Mouse (Mus musculus): ENCODE results near the gene Evx2. TPM values are rescaled to one million over a fixed set of nuclear protein-coding genes. Genes with fewer than 3 reads are reported as not detected.

Gene Evx2
- polyA plus RNA-seq, 1 experiment from 2014 or later: 0.31 TPM

- no peak overlapping the region for H3K27ac ChIP-seq
- H3K9me3 ChIP-seq: no peaks in the 10 kb centered on the region
- H3K4me3 ChIP-seq: no peak overlapping the region
- H3K4me1 ChIP-seq: peaks cover 7% of the 10 kb centered on the region
- no peak overlapping the region for H3K9ac ChIP-seq
- WGBS: 2% methylated on average over 36 of the region's 36 CpGs
- H3K27me3 ChIP-seq (replicated peaks): peaks cover 94% of the 10 kb centered on the region
- no peaks in the 10 kb centered on the region for H3K36me3 ChIP-seq (replicated peaks)
- H3K4me2 ChIP-seq: no peak overlapping the region
- ATAC-seq (replicated peaks): no peak
These were observed 8.0 kb upstream of the Evx2 start for GRCm38 (mm10) chr2:74667191-74667841.

DNA sequence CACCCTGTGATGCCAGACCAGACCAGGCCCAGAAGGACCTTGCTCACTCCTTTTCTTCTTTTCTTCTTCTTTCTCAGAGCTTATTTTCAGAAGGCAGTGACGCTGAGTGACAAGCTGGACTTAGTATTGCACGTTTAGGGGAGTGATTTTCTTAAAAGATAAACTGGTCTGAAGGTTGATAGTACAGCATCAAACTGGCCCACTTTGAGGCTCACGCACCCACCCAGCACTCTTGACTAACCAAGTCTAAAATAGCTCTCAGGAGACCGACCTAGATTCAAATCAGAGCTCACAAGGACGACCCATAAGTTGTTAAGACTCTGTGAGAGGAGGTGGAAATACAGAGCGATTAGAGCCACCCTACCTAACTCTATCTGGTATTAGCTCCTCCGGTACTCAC, 7.1 kb upstream of the Evx2 start:
- no peak overlapping the region for H3K4me3 ChIP-seq

GRCm38 (mm10) chr2:74663291-74663925, 4.1 kb upstream of the Evx2 start:
- 6% methylated on average over 18 of the region's 18 CpGs for WGBS
- ATAC-seq (replicated peaks): no peak

More for the DNA sequence above, 7.1 kb upstream of the Evx2 start:
- Histone ChIP-seq H3K4me1 (peaks cover 10% of the 10 kb centered on the region), H3K4me2 (no peak overlapping the region), H3K9me3 (no peaks in the 10 kb centered on the region), H3K36me3 (replicated peaks) (no peaks in the 10 kb centered on the region), H3K27ac (no peak overlapping the region), H3K27me3 (replicated peaks) (peaks cover 94% of the 10 kb centered on the region), H3K9ac (no peak overlapping the region)
- 3% methylated on average over 7 of the region's 7 CpGs for WGBS
- ATAC-seq (replicated peaks): no peak

GRCm38 (mm10) chr2:74661685-74662084, 2.3 kb upstream of the Evx2 start:
- Histone ChIP-seq H3K27ac (no peak overlapping the region), H3K9ac (no peak overlapping the region), H3K9me3 (no peaks in the 10 kb centered on the region), H3K4me1 (0 out of 2 replicates have a peak, but pooled peaks cover 7% of the 10 kb centered on the region), H3K36me3 (replicated peaks) (no peaks in the 10 kb centered on the region), H3K4me2 (peak overlapping the region; percentile 36), H3K27me3 (replicated peaks) (peaks cover 70% of the 10 kb centered on the region), H3K4me3 (0 out of 2 replicates have a peak overlapping the region, but pooled peaks have one; percentile 4)
- ATAC-seq (replicated peaks): peak; percentile 63
- WGBS: under 1% methylated on average over 14 of the region's 14 CpGs

More at GRCm38 (mm10) chr2:74663291-74663925, 4.1 kb upstream of the Evx2 start:
- H3K4me2 ChIP-seq: no peak overlapping the region
- H3K36me3 ChIP-seq (replicated peaks): no peaks in the 10 kb centered on the region
- H3K9me3 ChIP-seq: no peaks in the 10 kb centered on the region
- H3K27me3 ChIP-seq (replicated peaks): peaks cover 83% of the 10 kb centered on the region
- H3K4me1 ChIP-seq: peaks cover 11% of the 10 kb centered on the region
- H3K27ac ChIP-seq: no peak overlapping the region
- H3K9ac ChIP-seq: no peak overlapping the region
- no peak overlapping the region for H3K4me3 ChIP-seq

- no peak overlapping the region for H3K4me3 ChIP-seq
These were observed 1.3 kb upstream of the Evx2 start for GRCm38 (mm10) chr2:74660421-74661375.

DNA sequence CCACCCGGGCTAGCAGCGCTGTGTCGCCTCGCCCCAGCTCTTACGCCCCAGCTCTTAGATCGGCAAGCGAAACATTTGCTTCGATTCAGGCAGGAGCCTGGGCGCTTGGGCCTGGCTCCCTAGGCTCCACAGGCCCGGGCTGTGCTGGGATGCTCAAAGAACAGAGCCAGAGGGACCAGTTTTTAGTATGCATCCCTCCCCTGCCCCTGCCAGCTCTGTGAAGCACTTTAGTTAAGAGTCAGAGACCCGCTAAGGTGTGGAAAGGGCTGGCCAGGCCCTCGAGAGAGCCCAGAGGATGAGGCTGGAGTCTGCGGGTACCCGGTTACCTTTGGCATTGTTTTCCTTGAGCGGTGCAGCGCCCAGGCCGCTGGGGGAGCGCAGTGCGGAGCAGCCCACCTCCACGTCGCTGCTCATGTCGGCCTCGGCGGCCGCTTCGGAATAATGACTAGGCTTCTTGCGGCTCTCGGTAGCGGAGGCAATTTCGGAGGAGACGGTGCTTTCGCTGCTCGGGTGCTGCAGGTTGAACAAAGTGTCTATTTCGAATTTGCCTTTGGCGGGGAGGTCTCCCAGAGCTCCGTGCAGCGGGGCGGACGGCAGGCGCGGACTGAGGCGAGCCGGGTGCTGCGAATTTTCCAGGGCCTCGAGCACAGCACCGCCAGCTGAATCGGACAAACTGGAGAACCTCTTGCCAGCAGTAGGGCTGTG, 538 bp downstream of the Evx2 start:
- no peak overlapping the region for H3K27ac ChIP-seq
- no peak for ATAC-seq (replicated peaks)
- H3K27me3 ChIP-seq (replicated peaks): peaks cover 63% of the 10 kb centered on the region
- no peak overlapping the region for H3K9ac ChIP-seq
- H3K9me3 ChIP-seq: no peaks in the 10 kb centered on the region
- WGBS: under 1% methylated on average over 47 of the region's 47 CpGs
- H3K4me2 ChIP-seq: no peak overlapping the region
- no peaks in the 10 kb centered on the region for H3K36me3 ChIP-seq (replicated peaks)
- H3K4me1 ChIP-seq: peaks cover 16% of the 10 kb centered on the region
- H3K4me3 ChIP-seq: 0 out of 2 replicates have a peak overlapping the region, but pooled peaks have one; percentile 4

More at GRCm38 (mm10) chr2:74660421-74661375, 1.3 kb upstream of the Evx2 start:
- H3K9me3 ChIP-seq: no peaks in the 10 kb centered on the region
- H3K27ac ChIP-seq: no peak overlapping the region
- no peak overlapping the region for H3K9ac ChIP-seq
- H3K4me1 ChIP-seq: peaks cover 12% of the 10 kb centered on the region
- H3K27me3 ChIP-seq (replicated peaks): peaks cover 62% of the 10 kb centered on the region
- 4% methylated on average over 30 of the region's 30 CpGs for WGBS
- no peaks in the 10 kb centered on the region for H3K36me3 ChIP-seq (replicated peaks)
- no peak overlapping the region for H3K4me2 ChIP-seq
- 0 out of 2 replicates have a peak, but pooled peaks have one; percentile 33 for ATAC-seq (replicated peaks)

- Histone ChIP-seq H3K4me3 (0 out of 2 replicates have a peak overlapping the region, but pooled peaks have one; percentile 3), H3K9ac (no peak overlapping the region), H3K4me2 (no peak overlapping the region), H3K4me1 (peaks cover 16% of the 10 kb centered on the region), H3K9me3 (no peaks in the 10 kb centered on the region), H3K27me3 (replicated peaks) (peaks cover 58% of the 10 kb centered on the region), H3K27ac (no peak overlapping the region), H3K36me3 (replicated peaks) (no peaks in the 10 kb centered on the region)
- WGBS: 1% methylated on average over 15 of the region's 15 CpGs
- no peak for ATAC-seq (replicated peaks)
These were observed 1.2 kb downstream of the Evx2 start for GRCm38 (mm10) chr2:74658024-74658666.

DNA sequence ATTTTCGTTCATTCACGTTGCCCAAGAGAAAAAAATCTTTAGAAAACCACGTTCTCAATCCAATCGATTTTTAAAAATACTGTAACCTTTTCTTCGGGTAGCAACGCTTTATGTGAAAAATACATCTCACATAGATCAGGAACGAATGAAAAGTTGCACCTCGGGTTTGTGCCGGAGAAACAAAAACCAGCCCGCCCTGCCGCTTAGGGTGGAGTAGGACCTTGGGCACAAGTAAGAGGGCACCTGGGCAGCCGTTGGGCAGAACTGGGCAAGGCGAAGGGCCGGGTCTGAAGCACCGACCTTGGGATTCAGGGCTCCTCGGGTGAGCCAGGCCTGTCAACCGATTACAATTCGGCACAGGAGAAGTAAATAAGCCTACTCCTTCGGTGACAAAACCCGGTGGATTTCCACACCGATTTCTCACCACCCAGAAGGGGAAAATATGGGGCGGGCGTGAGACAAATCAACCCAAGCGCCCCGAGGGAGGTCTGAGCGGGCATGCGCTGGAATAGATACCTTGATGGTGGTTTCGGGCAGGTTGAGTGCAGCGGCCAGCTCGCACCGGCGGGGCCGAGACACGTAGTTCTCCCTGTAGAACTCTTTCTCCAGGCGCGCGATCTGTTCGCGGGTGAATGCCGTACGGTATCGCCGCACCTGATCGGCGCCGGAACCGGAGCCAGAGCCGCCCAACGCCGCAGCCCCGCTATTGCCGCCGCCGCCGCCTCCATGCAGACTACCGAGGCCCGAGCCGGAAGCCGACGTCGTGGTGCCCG, 1.9 kb downstream of the Evx2 start:
- Histone ChIP-seq H3K4me3 (0 out of 2 replicates have a peak overlapping the region, but pooled peaks have one; percentile 3), H3K4me2 (no peak overlapping the region), H3K27me3 (replicated peaks) (peaks cover 54% of the 10 kb centered on the region), H3K36me3 (replicated peaks) (no peaks in the 10 kb centered on the region), H3K27ac (no peak overlapping the region), H3K4me1 (peaks cover 16% of the 10 kb centered on the region), H3K9me3 (no peaks in the 10 kb centered on the region), H3K9ac (no peak overlapping the region)
- WGBS: 3% methylated on average over 62 of the region's 62 CpGs
- no peak for ATAC-seq (replicated peaks)

- H3K9me3 ChIP-seq: no peaks in the 10 kb centered on the region
- H3K4me3 ChIP-seq: no peak overlapping the region
- WGBS: 1% methylated on average over 4 of the region's 4 CpGs
- H3K36me3 ChIP-seq (replicated peaks): no peaks in the 10 kb centered on the region
- H3K27ac ChIP-seq: no peak overlapping the region
- H3K9ac ChIP-seq: no peak overlapping the region
- ATAC-seq (replicated peaks): no peak
- peaks cover 53% of the 10 kb centered on the region for H3K27me3 ChIP-seq (replicated peaks)
- H3K4me1 ChIP-seq: peaks cover 14% of the 10 kb centered on the region
- H3K4me2 ChIP-seq: no peak overlapping the region
These were observed 2.7 kb downstream of the Evx2 start for GRCm38 (mm10) chr2:74656632-74657021.

DNA sequence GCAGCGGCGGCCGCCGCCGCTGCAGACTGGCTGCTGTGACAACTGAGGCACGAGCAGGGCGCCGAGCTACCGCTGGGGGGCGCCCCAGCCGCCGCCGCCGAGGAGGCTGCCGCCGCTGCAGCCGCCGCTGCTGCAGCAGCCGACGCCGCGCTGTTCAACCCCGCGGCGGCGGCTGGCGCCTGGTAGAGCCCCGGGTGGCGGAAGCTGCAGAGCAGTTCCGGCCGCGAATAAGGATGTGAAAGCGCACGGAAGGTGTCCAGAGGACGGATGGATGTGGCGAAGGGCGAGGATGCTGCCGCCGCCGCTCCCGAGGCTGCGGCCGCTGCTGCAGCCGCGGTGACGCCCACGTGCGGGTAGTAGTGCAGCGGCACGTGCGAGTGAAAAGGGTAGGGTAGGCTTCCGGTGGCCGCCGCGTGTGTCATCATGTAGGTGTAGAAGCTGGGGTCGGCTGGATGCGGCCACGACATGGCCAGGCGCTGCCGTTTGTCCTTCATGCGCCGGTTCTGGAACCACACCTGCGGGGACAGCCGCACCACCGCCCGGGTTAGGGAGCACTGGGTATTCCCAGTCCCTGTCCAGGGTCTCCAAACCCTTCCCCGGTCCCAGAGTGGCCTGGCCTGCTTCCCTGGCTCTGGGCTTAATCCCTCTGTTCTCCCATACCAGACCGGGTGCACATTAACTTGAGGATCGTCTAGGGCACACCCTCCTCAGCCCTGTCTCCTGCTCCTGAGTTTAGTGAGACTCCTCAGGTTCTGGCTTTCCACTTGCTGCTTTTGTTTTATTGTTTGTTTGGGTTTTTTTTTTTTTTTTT, 3.3 kb downstream of the Evx2 start:
- ATAC-seq (replicated peaks): no peak
- H3K9ac ChIP-seq: no peak overlapping the region
- 1% methylated on average over 66 of the region's 69 CpGs for WGBS

More for the DNA sequence above, 3.3 kb downstream of the Evx2 start:
- Histone ChIP-seq H3K27me3 (replicated peaks) (peaks cover 52% of the 10 kb centered on the region), H3K4me3 (peak overlapping the region; percentile 28), H3K27ac (no peak overlapping the region), H3K9me3 (no peaks in the 10 kb centered on the region), H3K36me3 (replicated peaks) (no peaks in the 10 kb centered on the region), H3K4me1 (peaks cover 12% of the 10 kb centered on the region), H3K4me2 (peak overlapping the region; percentile 50)

All from midbrain, embryonic 15.5 days (tissue).